Comparison of ENCODE assay signal across 8 mouse cellular contexts in genomic region chr7:45707375-45707967, GRCm38 (mm10). TPM values are rescaled to one million over a fixed set of nuclear protein-coding genes. Genes with fewer than 3 reads are reported as not detected.
A peak's percentile ranks its signal among the peaks of the same experiment; 100 is the strongest.
DNase-seq lines count a peak whose midpoint lies in the region; ATAC-seq lines count a peak whose summit lies in the region.

No protein-coding gene starts in this region.

- intact Hi-C loops in gastrocnemius, postnatal 14 days (cut with DNase I; ENCODE audit: low total_unique reads) = no loop called here
- intact Hi-C loops in left cerebral cortex, postnatal 14 days (cut with DNase I) = loop anchor here (10.0 kb wide), 1 partner anchor 243 kb away; the partner anchor contains the start of gene Bax

- peaks cover 36% of the 10 kb centered on the region for H3K4me1 ChIP-seq in intestine, embryonic 14.5 days (replicated peaks; ENCODE audit: control insufficient read depth, insufficient read depth, low read length)

- H3K27ac ChIP-seq in intestine, embryonic 14.5 days (ENCODE audit: low read depth) = peak overlapping the region; percentile 61

- no peaks in the 10 kb centered on the region for H3K9me3 ChIP-seq in intestine, embryonic 14.5 days (ENCODE audit: control insufficient read depth, low read length)

- H3K9ac ChIP-seq in intestine, embryonic 14.5 days (ENCODE audit: low read length) = peak overlapping the region; percentile 8; the same call in 1 of the 2 replicates

- DNase-seq in T-cell, adult 2 months (ENCODE audit: low spot score) = peak; percentile 94
- peak; percentile 98 for DNase-seq in gastrocnemius, postnatal 14 days
- DNase-seq in intestine, embryonic 14.5 days (ENCODE audit: low spot score) = peak; percentile 94
- DNase-seq in left cerebral cortex, postnatal 14 days (ENCODE audit: low spot score in 2 of 2) = peak; percentile 96 to 97
- DNase-seq in right cerebral cortex, postnatal 14 days = peak; percentile 98
- peak; percentile 97 for DNase-seq in urinary bladder, postnatal 25 days (ENCODE audit: low spot score)

- H3K36me3 ChIP-seq in intestine, embryonic 14.5 days (ENCODE audit: control insufficient read depth, insufficient read depth, low read length) = peaks cover 31% of the 10 kb centered on the region

- WGBS in intestine, embryonic 14.5 days = under 1% methylated on average over 27 of the region's 27 CpGs

- peak overlapping the region; percentile 65 for H3K4me3 ChIP-seq in intestine, embryonic 14.5 days (ENCODE audit: low read depth, low read length)

- no peaks in the 10 kb centered on the region for H3K27me3 ChIP-seq in intestine, embryonic 14.5 days (replicated peaks; ENCODE audit: control insufficient read depth, insufficient read depth, low read length)

- peak; percentile 42 for ATAC-seq in common myeloid progenitor, adult 5-6 weeks (replicated peaks; ENCODE audit: low read depth, poor library complexity, severe bottlenecking)
- no peak; the same call in 1 of the 2 replicates for ATAC-seq in intestine, embryonic 14.5 days (replicated peaks; ENCODE audit: low FRiP score, low TSS enrichment, low read depth)
- peak; percentile 32 for ATAC-seq in megakaryocyte-erythroid progenitor cell, adult 5-6 weeks (replicated peaks; ENCODE audit: low FRiP score, low TSS enrichment, poor library complexity, severe bottlenecking)

- peak overlapping the region; percentile 96 for H3K4me2 ChIP-seq in intestine, embryonic 14.5 days (ENCODE audit: low read length)

RNA-seq across cellular contexts. Expression of gene Dbp, which starts 2.6 kb away (rescaled TPM):
- total RNA-seq in common myeloid progenitor, adult 5-6 weeks (2017) = 7.7 and 12.1 TPM in 2 replicates
- total RNA-seq in gastrocnemius, postnatal 14 days (2021) = 10 to 100 TPM; 20.6 to 32.8 TPM
- polyA plus RNA-seq in intestine, embryonic 14.5 days (2014; fragmentation: Nextera tagmentation; extraction: Ambion mirVana) = 3.7 and 4.0 TPM in 2 replicates
- 10 to 100 TPM; 68.7 to 83.5 TPM for total RNA-seq in left cerebral cortex, postnatal 14 days (2021)
- total RNA-seq in megakaryocyte-erythroid progenitor cell, adult 5-6 weeks (2014; fragmentation: Nextera tagmentation) = 7.1 and 9.1 TPM in 2 replicates
- 5.6 and 6.2 TPM in 2 replicates for total RNA-seq in megakaryocyte-erythroid progenitor cell, adult 5-6 weeks (2017)

RNA-seq across cellular contexts. Expression of gene Rpl18, which starts 7.8 kb away (rescaled TPM):
- 1,786 and 1,933 TPM in 2 replicates for total RNA-seq in common myeloid progenitor, adult 5-6 weeks (2017)
- total RNA-seq in gastrocnemius, postnatal 14 days (2021) = 100 to 1,000 TPM; 607 to 662 TPM
- polyA plus RNA-seq in intestine, embryonic 14.5 days (2014; fragmentation: Nextera tagmentation; extraction: Ambion mirVana) = 1,434 and 1,450 TPM in 2 replicates
- 100 to 1,000 TPM; 369 to 389 TPM for total RNA-seq in left cerebral cortex, postnatal 14 days (2021)
- total RNA-seq in megakaryocyte-erythroid progenitor cell, adult 5-6 weeks (2014; fragmentation: Nextera tagmentation) = 2,679 and 3,223 TPM in 2 replicates
- 1,594 and 2,062 TPM in 2 replicates for total RNA-seq in megakaryocyte-erythroid progenitor cell, adult 5-6 weeks (2017)

RNA-seq across cellular contexts. Expression of gene Car11, which starts 7.8 kb away (rescaled TPM):
- not detected in 2 replicates for total RNA-seq in common myeloid progenitor, adult 5-6 weeks (2017)
- total RNA-seq in gastrocnemius, postnatal 14 days (2021) = 1 to 10 TPM; 4.5 to 4.6 TPM
- 7.3 and 8.2 TPM in 2 replicates for polyA plus RNA-seq in intestine, embryonic 14.5 days (2014; fragmentation: Nextera tagmentation; extraction: Ambion mirVana)
- 100 to 1,000 TPM; 168 to 172 TPM for total RNA-seq in left cerebral cortex, postnatal 14 days (2021)
- total RNA-seq in megakaryocyte-erythroid progenitor cell, adult 5-6 weeks (2014; fragmentation: Nextera tagmentation) = not detected in 2 replicates
- not detected in 2 replicates for total RNA-seq in megakaryocyte-erythroid progenitor cell, adult 5-6 weeks (2017)

RNA-seq across cellular contexts. Expression of gene Sphk2, which starts 10.3 kb away (rescaled TPM):
- total RNA-seq in common myeloid progenitor, adult 5-6 weeks (2017) = 8.2 and 9.5 TPM in 2 replicates
- total RNA-seq in gastrocnemius, postnatal 14 days (2021) = 10 to 100 TPM; 12.0 to 13.2 TPM
- 27.3 and 28.1 TPM in 2 replicates for polyA plus RNA-seq in intestine, embryonic 14.5 days (2014; fragmentation: Nextera tagmentation; extraction: Ambion mirVana)
- total RNA-seq in left cerebral cortex, postnatal 14 days (2021) = 10 to 100 TPM; 28.8 to 32.7 TPM
- 16.3 and 19.8 TPM in 2 replicates for total RNA-seq in megakaryocyte-erythroid progenitor cell, adult 5-6 weeks (2014; fragmentation: Nextera tagmentation)
- total RNA-seq in megakaryocyte-erythroid progenitor cell, adult 5-6 weeks (2017) = 7.5 and 7.8 TPM in 2 replicates

RNA-seq across cellular contexts. Expression of gene Sec1, which starts 13.3 kb away (rescaled TPM):
- total RNA-seq in common myeloid progenitor, adult 5-6 weeks (2017) = not detected in 2 replicates
- total RNA-seq in gastrocnemius, postnatal 14 days (2021) = under 1 TPM; 0.18 to 0.31 TPM
- polyA plus RNA-seq in intestine, embryonic 14.5 days (2014; fragmentation: Nextera tagmentation; extraction: Ambion mirVana) = 4.8 and 6.0 TPM in 2 replicates
- total RNA-seq in left cerebral cortex, postnatal 14 days (2021) = under 1 TPM; 0.20 to 0.30 TPM
- total RNA-seq in megakaryocyte-erythroid progenitor cell, adult 5-6 weeks (2014; fragmentation: Nextera tagmentation) = not detected in 2 replicates
- total RNA-seq in megakaryocyte-erythroid progenitor cell, adult 5-6 weeks (2017) = not detected in 2 replicates

Comparison
In these comparisons a context has a peak if more than half of its experiments do, and no peak if none do; other contexts are left out.
1. RNA of gene Car11, which starts 7.8 kb away (total RNA-seq): 168 to 172 TPM in left cerebral cortex, postnatal 14 days; 4.5 to 4.6 TPM in gastrocnemius, postnatal 14 days, not detected in common myeloid progenitor, adult 5-6 weeks and not detected in megakaryocyte-erythroid progenitor cell, adult 5-6 weeks; every median in the first group is over 10 times any median in the second.
2. Peak in every context shown above with its lines, with median percentiles within 50 percentile points of each other: DNase-seq.